30 mouse cellular contexts compared by ENCODE assay signal in genomic region chr3:47845613-47846012, GRCm38 (mm10).
DNase-seq lines count a peak whose midpoint lies in the region; ATAC-seq lines count a peak whose summit lies in the region.
"Had no signal": no experiment of that assay in that cellular context is flagged by ENCODE, and none has a peak within 500 bp of the region (broad histone marks: within the 10 kb centered on the region; RNA-seq: fewer than 3 reads in every experiment).

No protein-coding gene starts in this region.

- H3K4me2 ChIP-seq in forebrain, embryonic 15.5 days (replicated peaks), result no peak overlapping the region
- no peak overlapping the region for H3K4me2 ChIP-seq in forebrain, embryonic 11.5 days (ENCODE audit: low read depth, low read length, severe bottlenecking)
- H3K4me2 ChIP-seq: embryonic facial prominence, embryonic 15.5 days; heart, embryonic 12.5 days; hindbrain, embryonic 13.5 days; limb, embryonic 15.5 days; liver, embryonic 13.5 days; midbrain, embryonic 15.5 days had no signal

- no peaks in the 10 kb centered on the region for H3K4me1 ChIP-seq in forebrain, embryonic 15.5 days
- no peaks in the 10 kb centered on the region for H3K4me1 ChIP-seq in forebrain, embryonic 11.5 days (replicated peaks; ENCODE audit: control insufficient read depth, insufficient read depth, low read length)
- H3K4me1 ChIP-seq: embryonic facial prominence, embryonic 15.5 days; heart, embryonic 12.5 days; hindbrain, embryonic 13.5 days; limb, embryonic 15.5 days; liver, embryonic 13.5 days; midbrain, embryonic 15.5 days had no signal

- no peak for DNase-seq in cerebellum, adult 8-10 months
- DNase-seq in forebrain, embryonic 11.5 days (ENCODE audit: low spot score), result no peak
- peak; percentile 16 for DNase-seq in cerebellum, adult 9-10 months
- peak; percentile 11 to 16 for DNase-seq in cerebellum, postnatal 36 days
- DNase-seq in right cerebral cortex, postnatal 36 days (ENCODE audit: low spot score in 2 of 2), result no peak
- DNase-seq: adrenal gland, adult 2 months; adrenal gland, postnatal 36 days; gastrocnemius, postnatal 36 days; heart, adult 2 months; heart, postnatal 4 days; kidney, adult 8-10 months; kidney, postnatal 10 days; layer of hippocampus, postnatal 36 days; left cerebral cortex, postnatal 4 days; liver, embryonic 13.5 days; lung, adult 18-20 months; right cerebral cortex, postnatal 25 days; spleen, adult 18-20 months; thymus, postnatal 14 days had no signal

- H3K9me3 ChIP-seq in forebrain, embryonic 15.5 days, result no peaks in the 10 kb centered on the region
- H3K9me3 ChIP-seq in forebrain, embryonic 11.5 days (ENCODE audit: control insufficient read depth, low read length), result no peaks in the 10 kb centered on the region
- H3K9me3 ChIP-seq: embryonic facial prominence, embryonic 15.5 days; heart, embryonic 12.5 days; hindbrain, embryonic 13.5 days; limb, embryonic 15.5 days; liver, embryonic 13.5 days; midbrain, embryonic 15.5 days had no signal

- no peak overlapping the region for H3K27ac ChIP-seq in forebrain, embryonic 15.5 days (replicated peaks)
- no peak overlapping the region for H3K27ac ChIP-seq in forebrain, embryonic 11.5 days (ENCODE audit: low read depth, low read length)
- H3K27ac ChIP-seq: embryonic facial prominence, embryonic 15.5 days; heart, adult 2 months; hindbrain, embryonic 13.5 days; limb, embryonic 15.5 days; liver, embryonic 13.5 days; midbrain, embryonic 15.5 days had no signal

- no peaks in the 10 kb centered on the region for H3K36me3 ChIP-seq in forebrain, embryonic 15.5 days
- no peaks in the 10 kb centered on the region for H3K36me3 ChIP-seq in forebrain, embryonic 11.5 days (ENCODE audit: control insufficient read depth, insufficient read depth, low read length)
- H3K36me3 ChIP-seq: embryonic facial prominence, embryonic 15.5 days; heart, embryonic 12.5 days; hindbrain, embryonic 13.5 days; limb, embryonic 15.5 days; liver, embryonic 13.5 days; midbrain, embryonic 15.5 days had no signal

- ATAC-seq in cerebellum, adult (ENCODE audit: insufficient number of reproducible peaks, low FRiP score, low TSS enrichment), result peak; percentile 81
- peak; percentile 53; the same call in 1 of the 2 replicates for ATAC-seq in forebrain, embryonic 15.5 days (replicated peaks)
- no peak for ATAC-seq in forebrain, embryonic 11.5 days (replicated peaks; ENCODE audit: low FRiP score)
- ATAC-seq: activated CD4-positive, CD25-positive, alpha-beta regulatory T cell, adult 4 months; intestine, embryonic 16.5 days; lung, postnatal 0 days; midbrain, embryonic 15.5 days had no signal

- H3K27me3 ChIP-seq in forebrain, embryonic 15.5 days, result no peaks in the 10 kb centered on the region
- no peaks in the 10 kb centered on the region for H3K27me3 ChIP-seq in forebrain, embryonic 11.5 days (ENCODE audit: control insufficient read depth, insufficient read depth, low read length)
- H3K27me3 ChIP-seq: CH12.LX; embryonic facial prominence, embryonic 15.5 days; heart, embryonic 12.5 days; hindbrain, embryonic 13.5 days; limb, embryonic 15.5 days; liver, embryonic 13.5 days; midbrain, embryonic 15.5 days had no signal

- H3K4me3 ChIP-seq in forebrain, embryonic 15.5 days, result no peak overlapping the region
- no peak overlapping the region for H3K4me3 ChIP-seq in forebrain, embryonic 11.5 days (ENCODE audit: low read depth, low read length)
- H3K4me3 ChIP-seq: embryonic facial prominence, embryonic 15.5 days; heart, adult 2 months; heart, embryonic 12.5 days; hindbrain, embryonic 13.5 days; limb, embryonic 15.5 days; liver, embryonic 13.5 days; midbrain, embryonic 15.5 days had no signal

- H3K9ac ChIP-seq in forebrain, embryonic 15.5 days (replicated peaks), result no peak overlapping the region
- no peak overlapping the region for H3K9ac ChIP-seq in forebrain, embryonic 11.5 days (ENCODE audit: low read length)
- H3K9ac ChIP-seq: embryonic facial prominence, embryonic 15.5 days; heart, embryonic 12.5 days; hindbrain, embryonic 13.5 days; limb, embryonic 15.5 days; liver, embryonic 13.5 days; midbrain, embryonic 15.5 days had no signal

Comparison
In these comparisons a context has a peak if more than half of its experiments do, and no peak if none do; other contexts are left out.
1. DNase-seq: peak in cerebellum, adult 9-10 months (single experiment) and cerebellum, postnatal 36 days (2 of 2); none in cerebellum, adult 8-10 months (single experiment), forebrain, embryonic 11.5 days (single experiment) and right cerebral cortex, postnatal 36 days (0 of 2).